Mouse (Mus musculus): ENCODE data around the gene Ltb.

GRCm38 (mm10) chr17:35157661-35158175 lies 36.5 kb upstream of the Ltb start:
- TF ChIP-seq POLR2A (IDR thresholded peaks at IDR 0.05; ENCODE audit: borderline replicate concordance, low read depth, low read length) (no peak), CTCF (IDR thresholded peaks at IDR 0.05; ENCODE audit: low read depth, low read length) (no peak)
